Mouse (Mus musculus) urinary bladder, postnatal 25 days (tissue): ENCODE results near the gene Abcg5.

ENCODE experiments used
- DNase-seq: peaks from one replicate; pipeline ENCODE4 v3.0.0; 2022; ENCODE audit warnings: low spot score

Abcg5 gene

DNA sequence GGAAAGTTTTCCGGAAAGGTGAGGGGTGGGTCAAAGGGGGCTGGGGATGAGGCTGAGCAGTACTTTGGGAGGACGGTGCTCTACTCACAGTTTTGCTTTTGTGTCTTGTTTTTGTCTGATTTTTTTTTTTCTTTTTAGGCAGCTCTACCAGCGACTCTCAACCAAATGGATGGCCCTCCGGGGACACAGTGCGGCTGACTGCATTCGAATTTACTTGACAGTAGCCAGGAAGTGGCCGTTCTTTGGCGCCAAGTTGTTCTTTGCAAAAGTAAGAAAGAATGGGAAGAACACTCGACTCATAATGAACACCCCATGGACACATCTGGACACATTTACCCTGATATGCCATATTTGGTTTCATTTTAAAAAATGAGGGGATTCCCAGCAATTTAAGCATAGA lies 71.3 kb downstream of the Abcg5 start:
- no peak for DNase-seq

DNA sequence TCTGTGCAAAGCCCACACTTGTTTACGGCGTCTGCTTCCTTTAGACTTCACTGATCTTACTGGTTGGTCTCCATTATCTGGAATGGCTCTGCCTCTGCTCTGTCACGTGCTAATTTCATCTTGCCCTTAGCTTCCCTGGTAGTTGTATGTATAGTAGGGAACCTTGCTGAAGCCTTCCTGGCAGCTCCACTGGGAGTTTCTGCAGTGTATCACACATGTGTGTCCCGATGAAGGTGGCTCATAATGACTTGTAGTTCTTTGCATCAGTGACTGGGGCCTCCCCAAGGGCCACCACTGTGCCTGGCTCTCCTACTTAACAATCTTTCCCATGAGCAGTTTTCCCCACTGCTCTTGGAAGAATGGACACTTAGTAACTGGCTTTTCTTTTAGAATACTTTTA lies 74.2 kb downstream of the Abcg5 start:
- DNase-seq, result no peak
